Mouse (Mus musculus): ENCODE data around the gene Odf3b.

Gene Odf3b

DNA sequence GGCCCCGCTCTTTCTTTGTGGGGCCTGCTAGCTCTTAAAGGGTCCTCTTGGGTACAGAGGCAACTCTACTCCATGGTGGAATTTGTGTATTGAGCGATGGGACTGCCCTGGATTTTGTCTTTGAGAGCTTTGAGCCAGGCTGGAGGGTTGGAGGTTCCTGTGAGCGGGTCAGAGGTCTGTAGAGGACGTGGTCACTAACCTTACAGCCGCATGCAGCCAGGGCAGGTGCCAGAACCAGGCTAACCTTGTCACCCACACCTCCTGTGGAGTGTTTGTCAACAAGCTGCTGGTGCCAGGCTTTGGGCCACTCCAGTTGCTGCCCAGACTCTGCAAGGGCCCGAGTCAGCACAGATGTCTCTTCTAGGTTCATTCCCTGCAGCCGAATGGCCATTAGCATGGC is 3.0 kb downstream of the Odf3b start:
- DNase-seq (ENCODE audit: low spot score in 2 of 2) = no peak

DNA sequence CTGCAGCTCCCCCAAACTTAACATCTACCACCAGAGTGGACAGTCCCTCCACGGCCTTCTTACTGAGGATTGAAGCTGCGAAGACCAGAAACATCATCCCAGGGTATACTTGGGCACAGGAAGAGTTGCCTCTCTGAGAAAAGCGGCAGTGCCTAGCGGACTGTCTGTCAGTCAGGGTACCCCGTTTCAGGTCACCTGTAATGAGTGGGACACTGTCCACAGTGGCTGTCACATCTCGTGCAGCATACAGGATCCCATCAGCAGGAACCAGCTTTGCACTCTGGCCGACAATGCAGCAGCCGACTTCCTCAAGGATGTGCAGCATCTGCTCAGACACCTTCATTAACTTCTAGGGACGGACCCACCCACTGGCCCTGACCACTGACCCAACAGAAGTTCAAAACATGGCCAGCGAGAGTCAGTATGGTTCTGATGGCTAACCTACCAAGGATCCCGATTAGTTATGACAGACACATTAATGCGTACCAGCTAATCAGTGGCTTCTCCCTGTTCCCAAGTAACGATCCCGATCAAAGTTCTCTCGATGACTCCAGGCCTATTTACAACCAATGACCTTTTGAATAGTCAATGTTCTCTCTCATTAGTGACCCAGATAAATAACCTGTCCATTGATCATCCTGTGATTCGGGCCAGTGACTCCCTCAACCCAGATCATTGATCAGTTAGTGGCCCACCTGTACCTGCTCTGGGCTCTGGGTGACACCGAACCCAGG is 4.1 kb downstream of the Odf3b start:
- DNase-seq (ENCODE audit: low spot score in 2 of 2) = no peak

DNA sequence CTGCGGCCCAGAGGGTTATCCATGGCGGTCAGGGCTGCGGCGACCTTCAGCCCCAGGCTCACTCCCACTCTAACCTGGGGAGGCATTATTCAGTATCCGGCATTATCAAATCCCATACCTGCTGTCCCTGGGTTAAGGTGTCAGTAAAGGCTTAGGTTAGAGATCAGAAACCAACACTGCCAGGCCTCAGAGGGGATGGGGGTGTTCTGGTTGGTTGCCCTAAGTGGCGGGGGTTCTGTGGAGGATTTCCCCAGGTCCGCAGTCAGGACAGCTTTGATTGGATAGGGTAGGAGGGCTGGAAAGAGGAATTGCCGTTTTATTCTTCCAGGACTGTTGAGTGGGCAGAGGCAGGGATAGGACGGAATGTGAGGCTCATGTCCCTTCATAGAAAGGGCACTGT is 4.7 kb downstream of the Odf3b start:
- no peak for DNase-seq (ENCODE audit: low spot score in 2 of 2)

DNA sequence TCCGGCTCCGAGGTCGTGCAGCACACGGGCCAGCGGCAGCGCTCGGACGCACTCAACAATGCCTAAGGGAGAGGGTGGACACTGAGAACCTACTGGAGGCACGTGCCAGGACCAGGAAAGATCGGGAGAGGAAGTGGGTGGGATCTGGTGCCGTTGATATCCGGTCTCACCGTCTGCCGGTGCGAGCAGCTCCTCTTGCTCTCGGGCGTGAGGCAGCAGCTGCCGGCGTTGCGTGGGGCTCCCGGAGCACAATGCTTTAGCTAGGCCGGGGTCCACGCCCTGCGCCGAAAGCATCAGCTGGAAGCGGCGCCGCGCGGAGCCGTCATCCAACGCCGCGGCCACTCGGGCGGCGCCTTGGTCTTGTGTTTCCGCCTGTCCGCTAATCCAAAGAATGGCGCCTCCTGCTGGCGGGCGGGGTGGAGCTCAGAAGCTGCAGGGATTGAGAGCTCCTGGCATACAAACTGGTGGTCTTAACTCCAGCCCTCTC is 5.3 kb downstream of the Odf3b start, which contains the start of gene Sco2:
Gene Sco2, minus strand, starts transcription at position 85 of the 487 bp plus-strand sequence.
- peak; percentile 96 to 98 for DNase-seq (ENCODE audit: low spot score in 2 of 2)

DNA sequence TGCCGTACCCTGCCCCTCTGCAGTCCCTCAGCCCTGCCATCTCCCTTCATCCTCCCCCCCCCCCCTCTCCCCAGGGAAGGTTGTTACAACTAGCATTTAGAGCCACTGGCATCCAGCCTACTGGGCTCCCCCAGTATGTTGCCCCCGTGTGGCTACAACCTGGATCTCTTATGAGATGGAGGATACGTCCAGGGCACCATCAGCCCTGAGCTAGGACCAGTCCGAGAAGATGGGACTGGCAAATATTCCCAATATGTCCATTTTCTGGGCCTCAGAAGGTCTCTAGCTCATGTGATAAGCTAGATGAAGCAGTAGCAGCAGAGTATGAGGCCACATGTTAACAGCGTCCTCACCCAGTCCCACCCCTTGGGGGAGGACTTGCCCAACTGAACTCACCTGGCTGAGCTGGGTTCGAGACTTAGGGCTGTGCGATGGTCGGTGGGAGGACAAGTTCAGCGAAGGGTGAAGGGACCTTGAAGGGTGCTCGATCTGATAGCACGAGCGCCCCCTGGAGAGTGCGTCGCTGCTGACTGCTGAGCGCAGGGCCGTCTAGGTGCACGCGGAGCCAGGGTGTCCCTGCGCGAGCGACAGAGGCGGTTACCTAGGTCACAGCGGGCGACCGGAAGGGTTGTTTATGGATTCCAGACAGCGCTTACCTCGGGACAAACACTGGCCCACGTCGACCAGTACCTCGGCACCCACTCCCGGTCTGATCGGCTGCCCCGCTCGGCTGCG is 5.9 kb downstream of the Odf3b start:
- peak in 1 of 2 experiments; percentile 81 for DNase-seq (ENCODE audit: low spot score in 2 of 2)

DNA sequence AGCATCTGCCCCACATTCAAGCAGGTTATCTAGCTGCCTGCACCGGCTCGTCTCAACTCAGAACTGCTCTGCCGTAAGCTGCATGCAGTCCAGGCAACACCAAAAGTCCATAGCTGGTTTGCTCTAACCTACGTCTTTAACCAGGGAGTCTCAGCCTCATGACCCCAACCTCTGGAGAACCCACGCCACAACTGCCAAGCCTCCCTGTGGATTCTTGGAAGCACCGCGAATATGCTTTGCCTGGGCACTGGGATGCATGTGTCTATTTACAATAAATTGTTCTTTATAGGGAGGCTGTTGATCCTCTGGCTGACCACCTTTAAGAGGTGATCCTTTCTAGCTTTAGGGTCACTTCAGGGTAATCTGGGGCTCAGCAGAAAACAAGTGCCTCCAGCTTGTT is 6.5 kb downstream of the Odf3b start:
- DNase-seq (ENCODE audit: low spot score in 2 of 2) = no peak

DNA sequence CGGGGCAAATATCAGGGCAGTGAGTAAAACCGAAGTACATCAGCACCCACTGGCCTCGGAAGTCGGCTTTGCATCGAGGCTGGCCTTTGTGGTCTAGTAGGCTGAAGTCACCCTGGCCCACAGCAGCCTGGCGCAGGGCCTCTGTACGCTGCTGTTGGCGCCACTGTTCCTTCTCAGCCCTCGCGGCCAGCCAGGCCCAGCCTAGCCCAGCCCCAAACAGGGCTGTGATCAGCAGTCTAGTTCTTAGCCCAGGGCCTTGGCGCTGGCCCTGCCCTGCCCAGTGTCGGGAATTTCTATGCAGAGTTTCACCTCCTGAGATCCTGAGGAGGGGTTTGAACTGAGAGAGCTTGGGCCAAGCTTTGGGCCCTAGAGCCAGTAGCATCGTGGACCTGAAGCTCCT is 7.0 kb downstream of the Odf3b start:
- DNase-seq (ENCODE audit: low spot score in 2 of 2) = no peak

DNA sequence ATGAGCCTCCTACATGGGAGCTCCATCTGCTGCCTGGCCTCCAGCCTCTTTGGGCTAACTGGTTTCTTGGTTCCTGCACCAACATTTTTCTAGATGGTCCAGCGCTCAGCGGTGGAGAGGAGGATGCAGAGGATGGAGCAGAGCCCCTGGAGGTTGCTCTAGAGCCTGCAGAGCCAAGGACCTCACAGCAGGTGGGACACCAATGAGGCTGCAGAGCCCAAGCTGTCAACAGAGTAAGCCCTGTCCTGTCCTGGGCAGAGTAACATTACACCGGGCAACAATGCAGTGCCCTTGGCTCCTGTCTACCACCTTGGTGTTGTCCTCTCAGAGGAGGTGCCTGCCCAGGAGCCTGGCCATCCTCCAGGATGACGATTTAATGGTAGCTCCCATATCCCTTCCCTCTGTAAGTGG is 13.9 kb downstream of the Odf3b start:
- DNase-seq (ENCODE audit: low spot score in 2 of 2) = no peak

DNA sequence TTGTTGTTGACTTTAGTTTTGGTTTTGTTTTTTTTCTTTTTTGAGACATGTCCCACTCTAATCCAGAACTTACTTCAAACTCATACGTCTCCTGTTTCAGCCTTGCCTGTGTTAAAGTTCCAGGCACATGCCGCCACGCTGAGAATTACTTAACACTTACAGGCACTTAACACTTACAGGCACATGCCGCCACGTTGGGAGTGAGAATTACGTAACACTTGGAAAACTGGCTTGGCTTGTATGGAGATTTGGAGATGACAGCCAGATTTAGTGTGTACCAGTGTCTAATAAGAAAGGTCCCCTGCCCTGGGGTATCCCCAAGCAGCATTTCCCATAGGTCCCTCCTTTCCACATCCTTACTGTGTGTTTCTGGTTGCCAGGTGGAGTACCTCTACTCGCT is 16.0 kb downstream of the Odf3b start:
- DNase-seq (ENCODE audit: low spot score in 2 of 2) = no peak

DNA sequence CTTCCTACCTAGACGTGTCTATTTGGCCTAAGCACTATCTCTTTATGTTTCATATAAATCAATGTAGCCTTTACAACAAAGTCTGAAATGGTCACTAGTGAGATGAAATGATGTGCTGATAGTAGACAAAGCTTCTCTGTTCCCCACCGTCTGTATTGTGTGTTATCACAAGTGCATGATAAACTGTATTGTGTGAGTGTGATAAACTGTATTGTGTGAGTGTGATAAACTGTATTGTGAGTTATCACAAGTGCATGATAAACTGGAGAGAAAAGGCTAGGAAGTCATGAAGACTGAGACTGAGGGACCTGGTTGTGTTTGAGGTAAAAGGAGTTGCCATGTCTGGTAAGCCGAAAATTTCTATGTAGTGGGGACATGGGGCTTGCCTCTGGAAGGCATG is 20.3 kb downstream of the Odf3b start:
- DNase-seq (ENCODE audit: low spot score in 2 of 2) = no peak

DNA sequence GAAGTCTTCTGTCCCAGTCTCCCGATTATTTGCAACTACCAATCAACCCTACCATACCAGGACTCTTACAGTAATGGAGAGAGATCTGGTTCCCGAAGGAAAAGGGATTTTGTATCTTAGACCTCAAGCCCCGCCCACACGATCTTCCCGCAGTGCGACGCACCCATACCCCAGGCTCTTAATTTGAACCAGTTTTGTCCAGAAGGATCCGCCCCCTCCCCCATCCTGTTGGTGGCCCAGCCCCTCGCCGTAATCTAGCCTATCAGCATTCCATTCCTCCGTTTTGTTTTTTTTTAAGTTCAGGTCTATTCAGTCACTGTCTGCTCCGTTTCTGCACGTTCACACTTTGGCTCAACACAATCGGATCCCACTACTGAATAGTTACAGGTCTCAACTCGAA is 22.7 kb downstream of the Odf3b start:
- DNase-seq (ENCODE audit: low spot score in 2 of 2) = peak in 1 of 2 experiments; percentile 72

DNA sequence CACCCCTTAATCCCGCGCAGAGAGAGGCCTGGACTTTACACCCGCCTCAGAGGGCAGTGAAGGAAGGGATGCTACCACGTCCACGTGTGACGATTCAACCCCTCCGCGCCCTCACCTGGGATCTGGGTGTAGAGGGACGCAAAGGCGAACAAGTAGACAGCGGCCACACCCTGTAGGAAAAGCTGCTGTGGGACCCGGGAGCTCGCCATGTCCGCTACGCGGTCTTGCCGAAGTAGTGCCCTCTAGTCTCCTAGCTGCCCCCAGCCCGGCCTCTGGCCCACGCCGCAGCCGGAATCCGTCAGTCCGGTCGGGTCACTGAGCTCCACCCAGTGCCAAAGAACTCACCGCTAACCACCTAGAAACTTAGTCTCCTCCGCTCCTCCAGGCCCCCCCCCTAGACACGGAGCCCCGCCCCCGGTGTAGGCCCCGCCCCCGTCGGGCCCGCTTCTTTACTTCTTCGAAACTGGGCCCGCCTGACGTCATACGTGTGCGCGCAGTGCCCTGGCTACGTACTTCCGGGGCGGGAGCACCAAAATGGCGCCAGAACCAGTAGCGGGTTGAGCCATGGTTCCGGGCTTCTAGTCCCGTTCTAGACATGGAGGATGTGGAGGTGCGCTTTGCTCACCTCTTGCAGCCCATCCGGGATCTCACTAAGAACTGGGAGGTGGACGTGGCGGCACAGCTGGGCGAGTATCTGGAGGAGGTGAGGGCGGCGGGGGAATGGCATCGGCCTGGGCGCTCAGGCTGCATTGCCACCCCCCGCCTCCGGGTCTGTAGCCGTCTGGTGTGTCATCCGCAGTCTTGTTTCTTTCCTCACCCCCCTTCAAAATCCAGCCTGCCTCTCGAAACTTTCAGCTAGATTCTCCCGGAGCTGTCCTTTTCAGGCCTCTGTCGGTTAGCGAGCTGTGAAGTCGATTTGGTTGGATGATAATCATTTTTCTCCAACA is 23.6 kb downstream of the Odf3b start, which contains the start of the genes Lmf2 and Ncaph2:
Gene Lmf2, minus strand, starts transcription at position 419 of the 947 bp plus-strand sequence.
Gene Ncaph2, plus strand, starts transcription at position 479 of the 947 bp plus-strand sequence.
- DNase-seq (ENCODE audit: low spot score in 2 of 2) = peak; percentile 87 to 95

DNA sequence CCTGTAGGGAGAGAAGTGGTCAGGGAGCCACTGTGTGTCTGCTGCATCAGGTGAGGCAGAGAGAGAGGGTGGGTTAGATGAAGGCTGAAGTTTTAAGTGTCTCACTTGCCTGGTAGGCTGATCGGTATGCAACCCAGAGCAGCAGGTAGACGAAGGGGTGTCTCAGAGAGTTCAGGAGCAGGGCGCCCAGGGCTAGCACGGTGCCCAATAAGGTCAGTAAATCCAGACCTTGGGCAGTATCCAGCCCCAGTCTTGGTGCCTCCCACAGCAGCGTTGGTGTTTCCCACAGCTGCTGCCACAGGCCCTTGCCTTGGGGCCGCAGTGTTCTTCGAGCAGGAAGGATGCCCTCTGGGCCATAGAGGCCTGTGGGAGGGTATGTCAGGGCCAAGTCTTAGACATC is 24.6 kb downstream of the Odf3b start:
- DNase-seq (ENCODE audit: low spot score in 2 of 2) = no peak

DNA sequence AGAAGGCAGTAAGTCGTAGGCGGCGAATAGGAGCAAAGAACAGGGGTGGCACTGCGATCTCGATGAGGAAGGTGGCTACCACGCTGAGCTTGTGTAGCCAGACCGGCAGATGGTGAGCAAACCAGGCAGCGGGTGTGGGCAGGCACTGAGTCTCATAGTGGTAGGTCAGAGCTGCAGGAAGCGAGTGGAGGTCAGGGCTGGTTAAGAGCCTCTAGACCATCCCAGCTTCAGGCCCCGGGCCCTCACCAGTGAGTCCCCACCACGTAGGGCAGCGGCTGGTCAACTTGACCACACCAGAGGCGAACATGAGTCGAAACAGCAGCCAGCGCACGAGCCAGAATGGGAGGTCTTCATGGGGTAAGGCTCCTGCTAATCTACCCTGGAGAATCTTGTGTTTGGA is 25.2 kb downstream of the Odf3b start:
- no peak for DNase-seq (ENCODE audit: low spot score in 2 of 2)

DNA sequence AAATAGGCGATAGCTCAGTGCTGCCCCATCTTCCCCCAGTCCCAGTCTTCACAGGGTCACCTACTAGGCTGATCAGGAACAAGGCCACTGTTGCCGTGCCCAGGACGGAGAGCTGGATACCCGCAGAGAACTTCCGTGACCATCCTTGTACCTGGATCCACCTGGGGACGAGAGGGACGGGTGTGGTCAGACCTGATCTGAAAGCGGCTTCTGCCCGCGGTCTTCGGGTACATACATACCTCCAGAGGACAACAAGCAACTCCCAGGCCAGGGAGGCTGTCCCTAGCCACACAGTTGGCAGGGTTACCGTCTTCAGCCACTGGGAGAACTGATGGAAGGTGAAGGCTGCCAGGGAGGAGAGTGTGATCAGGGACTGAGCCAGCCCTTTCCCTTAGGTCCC is 26.3 kb downstream of the Odf3b start:
- no peak for DNase-seq (ENCODE audit: low spot score in 2 of 2)

DNA sequence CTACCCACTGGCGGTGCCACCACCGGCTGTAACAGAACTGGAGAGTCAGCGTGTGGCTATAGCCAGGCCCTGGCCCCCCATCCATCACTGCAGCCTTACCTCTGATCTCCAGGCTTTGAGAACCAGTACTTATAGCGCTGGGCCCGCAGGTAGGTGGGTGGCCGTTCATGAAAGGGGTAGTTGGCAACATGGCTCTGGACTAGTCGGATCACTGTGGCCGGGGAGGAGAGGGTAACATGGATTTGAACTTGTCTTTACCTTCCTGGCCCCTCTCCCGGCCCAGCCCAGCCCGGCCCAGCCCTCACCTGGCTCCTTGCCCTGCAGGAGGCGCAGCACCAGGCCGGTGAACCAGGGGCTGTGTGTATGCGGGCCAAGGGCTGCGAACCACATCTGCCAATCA is 27.0 kb downstream of the Odf3b start:
- DNase-seq (ENCODE audit: low spot score in 2 of 2) = no peak

DNA sequence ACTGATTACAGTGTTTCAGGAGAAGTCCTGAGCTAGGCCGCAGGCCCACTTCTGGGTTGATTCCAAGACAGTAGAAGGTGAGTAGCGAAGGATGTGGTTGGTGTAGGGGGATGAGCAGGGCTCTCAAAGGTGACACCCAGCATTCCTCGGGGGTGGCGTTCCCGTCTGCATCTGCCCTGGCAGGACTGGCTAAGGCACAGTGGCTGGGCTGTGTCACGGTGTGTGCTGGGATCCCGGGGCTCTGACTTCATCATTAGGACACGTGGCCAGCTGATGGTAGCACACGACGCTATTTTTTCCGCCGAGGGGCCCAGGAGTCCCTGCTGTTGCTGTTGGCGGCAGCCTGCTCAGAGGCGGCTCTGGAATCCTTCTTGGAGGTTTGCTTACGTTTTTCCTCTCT is 27.8 kb downstream of the Odf3b start:
- DNase-seq (ENCODE audit: low spot score in 2 of 2) = no peak

DNA sequence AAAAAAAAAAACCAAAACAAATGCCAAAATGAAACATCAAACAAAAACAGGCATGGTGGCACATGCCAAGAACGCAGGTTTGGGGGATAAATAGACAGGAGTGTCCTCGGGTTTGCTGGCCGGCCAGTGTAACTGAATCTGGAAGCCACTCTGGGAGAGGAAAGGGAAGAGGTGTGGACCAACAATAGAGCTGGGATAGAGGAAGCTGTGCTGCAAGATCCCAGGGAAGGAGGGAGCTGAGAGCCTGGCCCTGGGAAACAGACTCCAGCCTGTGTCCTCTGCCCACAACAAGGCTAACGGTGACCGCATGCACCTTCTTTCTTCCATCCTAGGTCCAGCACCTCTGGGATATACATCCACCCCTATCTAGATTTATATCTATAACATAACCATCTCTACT is 28.6 kb downstream of the Odf3b start:
- no peak for DNase-seq (ENCODE audit: low spot score in 2 of 2)

DNA sequence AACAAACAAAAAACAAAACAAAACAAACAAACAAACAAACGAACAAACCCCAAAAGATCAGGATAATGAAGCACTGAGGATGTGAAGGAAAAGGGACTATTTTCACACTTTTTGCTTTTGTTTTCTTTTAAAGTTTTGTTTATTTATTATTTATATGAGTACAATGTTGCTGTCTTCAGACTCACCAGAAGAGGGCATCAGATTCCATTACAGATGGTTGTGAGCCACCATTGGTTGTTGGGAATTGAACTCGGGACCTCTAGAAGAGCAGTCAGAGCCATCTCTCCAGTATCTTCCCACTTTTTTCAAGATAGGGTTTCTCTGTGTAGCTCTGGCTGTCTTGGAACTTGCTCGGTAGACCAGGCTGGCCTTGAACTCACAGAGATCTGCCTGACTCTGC is 35.8 kb downstream of the Odf3b start:
- DNase-seq (ENCODE audit: low spot score in 2 of 2) = no peak

DNA sequence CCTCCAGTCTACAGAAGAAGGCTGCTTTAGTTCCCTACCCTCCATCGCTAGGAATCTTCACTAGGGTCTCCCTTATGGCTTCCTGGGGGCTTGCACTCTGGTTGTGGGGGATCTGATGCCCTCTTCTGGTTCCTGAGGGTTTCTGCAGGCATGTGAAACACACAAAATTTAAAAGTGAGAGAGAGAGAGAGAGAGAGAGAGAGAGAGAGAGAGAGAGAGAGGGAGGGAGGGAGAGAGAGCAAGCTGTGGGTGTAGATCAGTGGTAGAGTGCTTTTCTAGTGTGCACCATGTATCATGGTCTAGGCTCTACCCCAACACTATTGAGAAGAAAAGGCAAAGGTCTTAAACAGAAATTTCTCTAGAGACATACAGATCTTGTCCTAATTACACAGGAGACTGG is 37.4 kb downstream of the Odf3b start:
- no peak for DNase-seq (ENCODE audit: low spot score in 2 of 2)

DNA sequence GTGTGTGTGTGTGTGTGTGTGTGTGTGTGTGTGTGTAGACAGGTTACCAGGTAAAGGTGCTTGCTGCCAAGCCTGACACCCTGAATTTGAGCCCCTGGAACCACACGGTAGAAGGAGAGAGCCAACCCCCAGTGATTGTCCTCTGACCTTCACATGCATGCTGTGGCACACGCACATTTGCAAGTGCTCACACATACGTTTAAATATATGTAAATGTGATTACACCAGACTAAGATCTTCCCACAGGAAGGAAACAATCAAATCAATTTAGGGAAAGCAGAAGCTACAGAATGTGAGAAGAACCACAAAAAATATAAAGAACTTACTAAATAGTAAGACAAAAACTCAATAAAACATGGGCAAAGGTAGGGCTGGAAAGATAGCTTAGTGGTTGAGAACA is 38.9 kb downstream of the Odf3b start:
- no peak for DNase-seq (ENCODE audit: low spot score in 2 of 2)

DNA sequence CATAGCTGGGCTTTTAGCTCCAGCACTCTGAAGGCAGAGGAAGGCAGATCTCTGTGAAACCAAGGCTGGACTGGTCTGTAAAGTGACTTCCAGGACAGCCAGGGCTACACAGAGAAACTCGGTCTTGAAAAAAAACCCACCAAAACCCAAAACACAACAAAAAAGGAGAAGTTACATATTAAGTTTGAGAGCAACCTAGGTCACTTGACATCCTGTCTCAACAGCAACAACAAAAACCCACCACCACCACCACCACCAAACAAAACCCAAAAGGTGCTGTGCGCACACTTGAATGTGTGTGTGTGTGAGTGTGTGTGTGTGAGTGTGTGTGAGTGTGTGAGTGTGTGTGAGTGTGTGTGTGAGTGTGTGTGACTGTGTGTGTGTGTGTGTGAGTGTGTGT is 39.4 kb downstream of the Odf3b start:
- DNase-seq (ENCODE audit: low spot score in 2 of 2) = no peak
